Mouse (Mus musculus) E14TG2a.4 (cell line): ENCODE measurements around the gene Znrf1.

Experiments
- CTCF ChIP-seq: conservative IDR thresholded peaks from 2 replicates; pipeline ENCODE4 v1.5.1; 2014; ENCODE audit warnings: low read length
- NANOG ChIP-seq: IDR thresholded peaks from 2 replicates; pipeline ENCODE4 v1.6.1; 2014; ENCODE audit warnings: borderline replicate concordance, low read length, mixed read lengths
- POU5F1 ChIP-seq: IDR thresholded peaks from 2 replicates; pipeline ENCODE4 v1.6.1; 2014; ENCODE audit warnings: low read length, borderline replicate concordance

DNA sequence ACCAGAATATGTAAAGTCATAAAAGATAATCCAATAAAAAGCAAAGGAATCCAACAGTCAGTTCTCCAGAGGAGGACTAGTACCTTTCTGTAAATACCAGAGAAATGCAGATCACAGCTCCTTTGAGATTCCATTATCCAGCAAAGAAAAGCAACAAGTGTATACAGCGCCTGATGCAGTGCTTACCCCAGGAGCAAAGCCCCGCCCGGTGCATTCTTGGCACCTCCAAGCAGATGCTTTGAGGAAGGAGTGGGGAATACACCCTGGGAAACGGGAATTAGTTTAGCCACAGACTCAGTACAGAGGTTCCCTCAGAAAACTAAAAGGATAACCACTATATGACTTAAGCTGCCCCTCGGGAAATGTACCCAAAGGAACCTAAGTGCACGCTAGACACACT lies 12.3 kb downstream of the Znrf1 start:
- TF ChIP-seq CTCF (no peak), POU5F1 (no peak), NANOG (no peak)
